Mouse (Mus musculus): ENCODE data around the gene Pm20d2. TPM values are rescaled to one million over a fixed set of nuclear protein-coding genes. Genes with fewer than 3 reads are reported as not detected.

Gene Pm20d2
- not detected for total RNA-seq (2023)

DNA sequence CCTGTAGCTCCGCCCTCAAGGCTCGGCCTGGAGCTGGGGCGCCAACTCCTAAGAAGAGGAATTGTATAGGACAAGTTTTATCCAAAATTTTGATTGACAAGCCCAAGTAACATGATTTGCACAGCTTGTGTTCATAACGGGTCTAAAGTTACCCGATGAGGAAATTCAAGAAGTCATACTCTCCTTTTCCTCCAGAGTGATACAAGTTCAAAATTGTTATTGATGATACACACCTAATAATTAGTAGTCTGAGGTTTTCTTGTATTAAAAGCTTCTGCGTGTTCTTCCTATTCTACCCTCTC lies at the start of gene Pm20d2:
Gene Pm20d2 (minus strand): TSS at position 3 of the 302 bp plus-strand sequence.

DNA sequence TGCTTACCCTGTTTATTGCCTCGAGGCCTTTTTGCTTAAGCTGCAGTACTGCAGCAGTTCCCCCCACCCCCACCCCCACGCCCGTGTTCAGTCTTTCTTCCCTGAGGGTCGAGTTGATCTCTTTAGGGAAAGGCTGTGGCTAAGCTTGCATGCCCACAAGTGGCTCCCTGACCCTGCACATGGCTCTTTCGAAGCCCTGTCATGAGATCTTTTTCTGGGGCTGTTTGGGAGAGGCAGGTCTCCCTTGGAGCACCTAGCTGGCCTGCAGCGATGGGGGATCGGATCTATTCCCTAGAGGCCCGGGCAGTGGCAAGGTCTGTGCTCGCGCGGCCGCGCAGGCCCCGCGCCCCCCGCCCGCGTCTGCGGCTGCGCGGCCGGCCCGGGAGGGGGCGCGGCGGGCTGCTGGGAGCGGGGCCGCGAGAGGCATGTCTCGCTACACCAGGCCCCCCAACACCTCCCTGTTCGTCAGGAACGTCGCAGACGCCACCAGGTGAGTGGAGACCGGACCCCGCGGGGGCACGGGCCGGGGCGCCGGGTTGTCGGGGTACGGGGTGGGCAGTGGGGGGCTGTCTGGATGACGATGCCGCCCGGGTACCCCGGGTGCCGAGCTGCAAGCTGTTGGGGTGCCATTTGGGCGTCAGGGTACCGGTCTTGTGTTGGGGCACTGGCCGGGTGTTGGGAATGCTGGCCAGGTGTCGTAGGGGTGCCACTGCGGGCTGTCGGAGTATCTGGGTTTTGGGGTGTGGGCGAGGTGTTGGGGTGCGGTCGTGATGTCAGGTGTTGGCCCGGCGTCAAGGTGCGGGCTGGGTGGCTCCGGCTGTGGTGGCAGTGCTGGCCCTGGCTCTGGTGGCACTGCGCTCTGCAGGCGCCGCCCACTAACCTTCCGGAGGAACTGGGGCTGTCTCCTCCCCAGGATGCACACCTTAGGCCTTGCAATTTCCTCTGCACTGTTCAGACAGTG lies 19.6 kb upstream of the Pm20d2 start, which contains the start of gene Srsf12:
Gene Srsf12 (plus strand): TSS at position 111 of the 961 bp plus-strand sequence.

DNA sequence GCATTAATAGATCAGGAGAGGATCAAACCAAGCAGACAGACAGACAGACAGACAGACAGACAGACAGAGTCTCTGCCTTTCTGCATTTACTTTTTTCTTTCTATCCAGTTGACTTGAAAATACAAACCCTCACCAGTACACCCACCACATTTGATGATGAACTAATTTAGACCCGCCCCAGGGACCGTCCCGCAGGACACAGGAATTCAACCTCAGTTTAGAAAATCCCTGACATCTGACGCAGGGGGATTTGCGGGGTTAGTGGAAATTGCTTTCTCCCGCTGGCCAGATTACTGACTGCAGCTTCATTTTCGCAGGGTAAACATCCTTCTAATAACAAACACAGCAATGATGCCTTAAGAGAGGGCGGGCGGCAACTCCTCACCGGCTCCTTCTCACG lies 57.3 kb downstream of the Pm20d2 start, which contains the start of gene Gabrr1:
Gene Gabrr1 (plus strand): TSS at position 301 of the 400 bp plus-strand sequence.

Other genes with a start within 250 kb of the Pm20d2 start
- under 1 TPM; 0.28 to 0.79 TPM for gene Ankrd6, start 238.9 kb downstream of the Pm20d2 start, total RNA-seq (2023)
- gene Rragd, start 206.7 kb downstream of the Pm20d2 start, total RNA-seq (2023): under 1 TPM; 0.75 to 0.88 TPM
- gene Ube2j1, start 158.3 kb downstream of the Pm20d2 start, total RNA-seq (2023): 10 to 100 TPM; 52.0 to 58.1 TPM
- gene Gabrr2, start 126.7 kb downstream of the Pm20d2 start, total RNA-seq (2023): under 1 TPM in 1 of 2 experiments, not detected in 1; 0.40 TPM
- gene Gabrr1, start 57.2 kb downstream of the Pm20d2 start, total RNA-seq (2023): not detected
- gene Srsf12, start 19.3 kb upstream of the Pm20d2 start, total RNA-seq (2023): not detected
- gene Pnrc1, start 100.4 kb upstream of the Pm20d2 start, total RNA-seq (2023): 100 to 1,000 TPM; 354 to 365 TPM
- 10 to 100 TPM; 19.5 to 20.9 TPM for gene Rngtt, start 120.6 kb upstream of the Pm20d2 start, total RNA-seq (2023)

Measured in neutrophil, adult 83 days (primary cell).